In the genomic region with DNA sequence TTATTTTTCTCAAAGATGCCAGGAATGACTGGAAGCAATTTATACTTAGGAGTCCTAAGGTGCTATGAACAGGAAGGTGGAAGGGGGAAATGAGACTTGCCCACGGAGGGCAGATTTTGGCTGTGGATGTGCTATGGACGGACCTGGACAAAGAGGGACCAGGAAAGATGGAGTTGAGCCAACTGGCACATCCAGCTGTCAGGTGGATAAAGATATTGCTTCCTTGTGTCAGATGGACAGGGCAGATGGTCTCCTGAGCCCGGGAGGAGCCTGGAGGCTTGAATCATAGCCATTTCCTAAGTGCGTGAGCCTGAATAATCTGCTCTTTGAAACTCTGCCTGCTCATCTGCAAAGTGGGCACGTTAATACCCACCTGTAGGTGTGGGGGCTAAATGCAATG, we compare ENCODE assay signal across 17 mouse cellular contexts. TPM values are rescaled to one million over a fixed set of nuclear protein-coding genes. Genes with fewer than 3 reads are reported as not detected.
DNase-seq lines count a peak whose midpoint lies in the region; ATAC-seq and TF ChIP-seq lines count a peak whose summit lies in the region.
"Had no signal": no experiment of that assay in that cellular context is flagged by ENCODE, and none has a peak within 500 bp of the region (broad histone marks: within the 10 kb centered on the region; RNA-seq: fewer than 3 reads in every experiment).

No protein-coding gene starts in this region.

- TF ChIP-seq CTCF in hindbrain, postnatal 0 days (IDR thresholded peaks at IDR 0.05; ENCODE audit: low read depth): no peak
- no peak for TF ChIP-seq CTCF in lung, postnatal 0 days (IDR thresholded peaks at IDR 0.05)

- no peak overlapping the region for H3K4me3 ChIP-seq in hindbrain, postnatal 0 days (ENCODE audit: low read length)
- H3K4me3 ChIP-seq in hindbrain, embryonic 14.5 days (replicated peaks; ENCODE audit: low read length): no peak overlapping the region
- peak overlapping the region; percentile 43; the same call in 1 of the 2 replicates for H3K4me3 ChIP-seq in lung, postnatal 0 days (ENCODE audit: low read depth, low read length)
- H3K4me3 ChIP-seq in embryonic facial prominence, embryonic 12.5 days: no peak overlapping the region

- no peak for DNase-seq in hindbrain, postnatal 0 days (ENCODE audit: low spot score)
- no peak for DNase-seq in hindbrain, embryonic 14.5 days (ENCODE audit: low spot score)
- no peak for DNase-seq in lung, postnatal 0 days (ENCODE audit: low spot score)
- DNase-seq in lung, postnatal 25 days (ENCODE audit: low spot score): no peak
- DNase-seq in mesoderm, embryonic 11.5 days (ENCODE audit: low read depth, low spot score): peak; percentile 9
- no peak for DNase-seq in left cerebral cortex, adult 11 months (ENCODE audit: low spot score)
- no peak for DNase-seq in thymus, postnatal 25 days
- DNase-seq: gastrocnemius, adult 2 months; liver; spleen, adult 18-20 months had no signal

- 0 out of 2 replicates have a peak overlapping the region, but pooled peaks have one; percentile 17 for H3K9ac ChIP-seq in hindbrain, postnatal 0 days (replicated peaks; ENCODE audit: low read length)
- no peak overlapping the region for H3K9ac ChIP-seq in hindbrain, embryonic 14.5 days
- H3K9ac ChIP-seq in lung, postnatal 0 days (replicated peaks; ENCODE audit: low read depth): no peak overlapping the region
- H3K9ac ChIP-seq in embryonic facial prominence, embryonic 12.5 days: 0 out of 2 replicates have a peak overlapping the region, but pooled peaks have one; percentile 69

- peaks cover 5% of the 10 kb centered on the region; the same call in 1 of the 2 replicates for H3K4me1 ChIP-seq in hindbrain, postnatal 0 days (ENCODE audit: insufficient read depth, low read length)
- peaks cover 9% of the 10 kb centered on the region; the same call in 1 of the 2 replicates for H3K4me1 ChIP-seq in hindbrain, embryonic 14.5 days (replicated peaks; ENCODE audit: control insufficient read depth, insufficient read depth, low read length)
- 0 out of 2 replicates have a peak, but pooled peaks cover 5% of the 10 kb centered on the region for H3K4me1 ChIP-seq in lung, postnatal 0 days (ENCODE audit: insufficient read depth, low read depth, low read length)
- peaks cover 18% of the 10 kb centered on the region for H3K4me1 ChIP-seq in embryonic facial prominence, embryonic 12.5 days

- no peaks in the 10 kb centered on the region for H3K9me3 ChIP-seq in hindbrain, postnatal 0 days (ENCODE audit: low read length)
- H3K9me3 ChIP-seq in hindbrain, embryonic 14.5 days (ENCODE audit: control insufficient read depth, low read length): no peaks in the 10 kb centered on the region
- no peaks in the 10 kb centered on the region for H3K9me3 ChIP-seq in lung, postnatal 0 days (ENCODE audit: low read length)
- H3K9me3 ChIP-seq in embryonic facial prominence, embryonic 12.5 days: no peaks in the 10 kb centered on the region

- no peak for TF ChIP-seq EP300 in lung, postnatal 0 days (IDR thresholded peaks at IDR 0.05)

- no peaks in the 10 kb centered on the region for H3K36me3 ChIP-seq in hindbrain, postnatal 0 days (ENCODE audit: insufficient read depth, low read length)
- H3K36me3 ChIP-seq in hindbrain, embryonic 14.5 days (replicated peaks; ENCODE audit: control insufficient read depth, insufficient read depth): no peaks in the 10 kb centered on the region
- no peaks in the 10 kb centered on the region for H3K36me3 ChIP-seq in lung, postnatal 0 days (ENCODE audit: insufficient read depth, low read length)
- H3K36me3 ChIP-seq in embryonic facial prominence, embryonic 12.5 days: peaks cover 3% of the 10 kb centered on the region; the same call in 1 of the 2 replicates

- H3K27me3 ChIP-seq in hindbrain, postnatal 0 days (ENCODE audit: insufficient read depth, low read length): peaks cover 5% of the 10 kb centered on the region; the same call in 1 of the 2 replicates
- H3K27me3 ChIP-seq in hindbrain, embryonic 14.5 days (ENCODE audit: control insufficient read depth, insufficient read depth, low read length): peaks cover 16% of the 10 kb centered on the region; the same call in 1 of the 2 replicates
- no peaks in the 10 kb centered on the region for H3K27me3 ChIP-seq in lung, postnatal 0 days (replicated peaks; ENCODE audit: insufficient read depth, low read length)
- H3K27me3 ChIP-seq in embryonic facial prominence, embryonic 12.5 days: 0 out of 2 replicates have a peak, but pooled peaks cover 3% of the 10 kb centered on the region
- H3K27me3 ChIP-seq: Patski had no signal

- ATAC-seq in hindbrain, postnatal 0 days: no peak
- no peak for ATAC-seq in hindbrain, embryonic 14.5 days (ENCODE audit: low FRiP score)
- no peak for ATAC-seq in lung, postnatal 0 days
- ATAC-seq in embryonic facial prominence, embryonic 12.5 days (ENCODE audit: insufficient number of reproducible peaks, insufficient read depth, low FRiP score, low TSS enrichment): no peak

- 41% methylated on average over 5 of the region's 5 CpGs for WGBS in hindbrain, postnatal 0 days
- WGBS in hindbrain, embryonic 14.5 days: 64% methylated on average over 5 of the region's 5 CpGs
- WGBS in lung, postnatal 0 days: 60% methylated on average over 5 of the region's 5 CpGs
- WGBS in embryonic facial prominence, embryonic 12.5 days: 65% methylated on average over 5 of the region's 5 CpGs

- no peak overlapping the region for H3K4me2 ChIP-seq in hindbrain, postnatal 0 days (ENCODE audit: low read depth, low read length)
- no peak overlapping the region; the same call in 1 of the 2 replicates for H3K4me2 ChIP-seq in hindbrain, embryonic 14.5 days (replicated peaks)
- peak overlapping the region; percentile 11; the same call in 1 of the 2 replicates for H3K4me2 ChIP-seq in lung, postnatal 0 days (replicated peaks; ENCODE audit: low read depth, low read length)
- H3K4me2 ChIP-seq in embryonic facial prominence, embryonic 12.5 days (replicated peaks): peak overlapping the region; percentile 92; the same call in 1 of the 2 replicates

- no peak overlapping the region for H3K27ac ChIP-seq in hindbrain, postnatal 0 days
- no peak overlapping the region for H3K27ac ChIP-seq in hindbrain, embryonic 14.5 days
- H3K27ac ChIP-seq in lung, postnatal 0 days (ENCODE audit: low read length): no peak overlapping the region
- H3K27ac ChIP-seq in embryonic facial prominence, embryonic 12.5 days: no peak overlapping the region
- H3K27ac ChIP-seq: gastrocnemius, adult 2 months; macrophage had no signal

RNA-seq across cellular contexts. Expression of gene Wfdc2, which starts 2.1 kb away (rescaled TPM):
- 1.5 and 2.7 TPM in 2 replicates for total RNA-seq in hindbrain, postnatal 0 days (2014; rRNA removed)
- polyA plus RNA-seq in hindbrain, postnatal 0 days (2015; fragmentation: Nextera tagmentation; extraction: Ambion mirVana): 3.1 and 4.5 TPM in 2 replicates
- polyA plus RNA-seq in hindbrain, embryonic 14.5 days (2014; fragmentation: Nextera tagmentation; extraction: Ambion mirVana): 2.4 and 4.0 TPM in 2 replicates
- 1,345 and 1,354 TPM in 2 replicates for polyA plus RNA-seq in lung, postnatal 0 days (2015; fragmentation: Nextera tagmentation; extraction: Ambion mirVana)
- polyA plus RNA-seq in embryonic facial prominence, embryonic 12.5 days (2016; fragmentation: Nextera tagmentation; extraction: Ambion mirVana): 49.9 and 59.6 TPM in 2 replicates
- total RNA-seq: gastrocnemius, adult 2 months had no signal
- polyA plus RNA-seq: macrophage had no signal

RNA-seq across cellular contexts. Expression of gene Spint3, which starts 8.9 kb away (rescaled TPM):
- not detected in 2 replicates for total RNA-seq in hindbrain, postnatal 0 days (2014; rRNA removed)
- polyA plus RNA-seq in hindbrain, postnatal 0 days (2015; fragmentation: Nextera tagmentation; extraction: Ambion mirVana): not detected in 2 replicates
- polyA plus RNA-seq in hindbrain, embryonic 14.5 days (2014; fragmentation: Nextera tagmentation; extraction: Ambion mirVana): not detected in 2 replicates
- polyA plus RNA-seq in lung, postnatal 0 days (2015; fragmentation: Nextera tagmentation; extraction: Ambion mirVana): not detected in 2 replicates
- polyA plus RNA-seq in embryonic facial prominence, embryonic 12.5 days (2016; fragmentation: Nextera tagmentation; extraction: Ambion mirVana): not detected in 2 replicates
- total RNA-seq: adrenal gland, adult 18-20 months; gastrocnemius, adult 2 months; heart, adult 8-10 months; heart, postnatal 4 days; layer of hippocampus, postnatal 14 days had no signal
- polyA plus RNA-seq: macrophage, Patski had no signal

RNA-seq across cellular contexts. Expression of gene Wfdc6a, which starts 20.9 kb away (rescaled TPM):
- 0.31 TPM in 1 of 2 replicates, not detected in the other for total RNA-seq in hindbrain, postnatal 0 days (2014; rRNA removed)
- polyA plus RNA-seq in hindbrain, postnatal 0 days (2015; fragmentation: Nextera tagmentation; extraction: Ambion mirVana): 0.19 and 0.77 TPM in 2 replicates
- polyA plus RNA-seq in hindbrain, embryonic 14.5 days (2014; fragmentation: Nextera tagmentation; extraction: Ambion mirVana): 0.25 TPM in 1 of 2 replicates, not detected in the other
- polyA plus RNA-seq in lung, postnatal 0 days (2015; fragmentation: Nextera tagmentation; extraction: Ambion mirVana): 0.93 and 1.0 TPM in 2 replicates
- polyA plus RNA-seq in embryonic facial prominence, embryonic 12.5 days (2016; fragmentation: Nextera tagmentation; extraction: Ambion mirVana): not detected in 2 replicates
- total RNA-seq: gastrocnemius, adult 2 months; heart, postnatal 4 days had no signal
- polyA plus RNA-seq: macrophage, Patski had no signal

RNA-seq across cellular contexts. Expression of gene Eppin, which starts 29.0 kb away (rescaled TPM):
- total RNA-seq in hindbrain, postnatal 0 days (2014; rRNA removed): not detected in 2 replicates
- polyA plus RNA-seq in hindbrain, postnatal 0 days (2015; fragmentation: Nextera tagmentation; extraction: Ambion mirVana): not detected in 2 replicates
- polyA plus RNA-seq in hindbrain, embryonic 14.5 days (2014; fragmentation: Nextera tagmentation; extraction: Ambion mirVana): not detected in 2 replicates
- not detected in 2 replicates for polyA plus RNA-seq in lung, postnatal 0 days (2015; fragmentation: Nextera tagmentation; extraction: Ambion mirVana)
- not detected in 2 replicates for polyA plus RNA-seq in embryonic facial prominence, embryonic 12.5 days (2016; fragmentation: Nextera tagmentation; extraction: Ambion mirVana)
- total RNA-seq: adrenal gland, adult 18-20 months; gastrocnemius, adult 2 months; heart, adult 8-10 months; heart, postnatal 4 days; layer of hippocampus, postnatal 14 days had no signal
- polyA plus RNA-seq: macrophage, Patski had no signal

RNA-seq across cellular contexts. Expression of gene Wfdc6b, which starts 49.0 kb away (rescaled TPM):
- not detected in 2 replicates for total RNA-seq in hindbrain, postnatal 0 days (2014; rRNA removed)
- polyA plus RNA-seq in hindbrain, postnatal 0 days (2015; fragmentation: Nextera tagmentation; extraction: Ambion mirVana): not detected in 2 replicates
- polyA plus RNA-seq in hindbrain, embryonic 14.5 days (2014; fragmentation: Nextera tagmentation; extraction: Ambion mirVana): not detected in 2 replicates
- 0.90 and 1.3 TPM in 2 replicates for polyA plus RNA-seq in lung, postnatal 0 days (2015; fragmentation: Nextera tagmentation; extraction: Ambion mirVana)
- not detected in 2 replicates for polyA plus RNA-seq in embryonic facial prominence, embryonic 12.5 days (2016; fragmentation: Nextera tagmentation; extraction: Ambion mirVana)
- total RNA-seq: adrenal gland, adult 18-20 months; gastrocnemius, adult 2 months; heart, adult 8-10 months; heart, postnatal 4 days; layer of hippocampus, postnatal 14 days had no signal
- polyA plus RNA-seq: macrophage, Patski had no signal

Comparison
In these comparisons a context has a peak if more than half of its experiments do, and no peak if none do; other contexts are left out.
1. H3K9ac ChIP-seq: peak in hindbrain, postnatal 0 days (single experiment) and embryonic facial prominence, embryonic 12.5 days (single experiment); none in hindbrain, embryonic 14.5 days (single experiment) and lung, postnatal 0 days (single experiment).
2. H3K4me2 ChIP-seq: peak in lung, postnatal 0 days (single experiment) and embryonic facial prominence, embryonic 12.5 days (single experiment); none in hindbrain, postnatal 0 days (single experiment) and hindbrain, embryonic 14.5 days (single experiment).
3. RNA of gene Wfdc2, which starts 2.1 kb away (polyA plus RNA-seq): 1,345 to 1,354 TPM in lung, postnatal 0 days; 49.9 to 59.6 TPM in embryonic facial prominence, embryonic 12.5 days, 3.1 to 4.5 TPM in hindbrain, postnatal 0 days and 2.4 to 4.0 TPM in hindbrain, embryonic 14.5 days; every median in the first group is over 10 times any median in the second.